Mouse (Mus musculus) neural tube, embryonic 12.5 days (tissue): ENCODE measurements around the gene Sema4d. TPM values are rescaled to one million over a fixed set of nuclear protein-coding genes. Genes with fewer than 3 reads are reported as not detected.
A peak's percentile ranks its signal among the peaks of the same experiment; 100 is the strongest.

ENCODE experiments used
- ATAC-seq: fragments of 200-750 bp; cut with Nextera tagmentation; 2 replicates; pipeline ENCODE4 v1.8.0; 2017; ENCODE audit warnings: low read depth, mild to moderate bottlenecking, moderate TSS enrichment, moderate library complexity; ENCODE audit not compliant: low FRiP score
- H3K27ac ChIP-seq: fragments of 300-500 bp; sonication (generic); 2 replicates; pipeline ENCODE4 v1.5.1; 2016
- H3K27me3 ChIP-seq: fragments of 300-500 bp; sonication (generic); replicated peaks from 2 replicates; pipeline ENCODE4 v1.6.1; 2016; ENCODE audit warnings: mild to moderate bottlenecking
- H3K36me3 ChIP-seq: fragments of 300-500 bp; sonication (generic); 2 replicates; pipeline ENCODE4 v1.6.1; 2016; ENCODE audit warnings: mild to moderate bottlenecking
- H3K4me1 ChIP-seq: fragments of 300-500 bp; sonication (generic); 2 replicates; pipeline ENCODE4 v1.6.1; 2016
- H3K4me2 ChIP-seq: fragments of 300-500 bp; sonication (generic); replicated peaks from 2 replicates; pipeline ENCODE4 v1.6.1; 2016; ENCODE audit warnings: mild to moderate bottlenecking
- H3K4me3 ChIP-seq: fragments of 300-500 bp; sonication (generic); 2 replicates; pipeline ENCODE4 v1.5.1; 2016
- H3K9ac ChIP-seq: fragments of 300-500 bp; sonication (generic); 2 replicates; pipeline ENCODE4 v1.6.1; 2016; ENCODE audit warnings: mild to moderate bottlenecking
- H3K9me3 ChIP-seq: fragments of 300-500 bp; sonication (generic); 2 replicates; pipeline ENCODE4 v1.6.1; 2016; ENCODE audit warnings: mild to moderate bottlenecking
- WGBS: fragments of 180-500 bp; shearing (Covaris S2); methylation state at CpG from one replicate; pipeline ENCODE4 v1.1.7; 2016; 5-methylcytosine and 5-hydroxymethylcytosine counted together
- polyA plus RNA-seq: library from polyadenylated mRNA; unstranded; fragments of >200 nt; fragmentation: Nextera tagmentation; extraction: Ambion mirVana; gene quantifications from 2 replicates; pipeline ENCODE4 v1.2.1, GENCODE M21; 2016

Gene Sema4d
- polyA plus RNA-seq, 1 experiment from 2014 or later: 9.9 TPM

DNA sequence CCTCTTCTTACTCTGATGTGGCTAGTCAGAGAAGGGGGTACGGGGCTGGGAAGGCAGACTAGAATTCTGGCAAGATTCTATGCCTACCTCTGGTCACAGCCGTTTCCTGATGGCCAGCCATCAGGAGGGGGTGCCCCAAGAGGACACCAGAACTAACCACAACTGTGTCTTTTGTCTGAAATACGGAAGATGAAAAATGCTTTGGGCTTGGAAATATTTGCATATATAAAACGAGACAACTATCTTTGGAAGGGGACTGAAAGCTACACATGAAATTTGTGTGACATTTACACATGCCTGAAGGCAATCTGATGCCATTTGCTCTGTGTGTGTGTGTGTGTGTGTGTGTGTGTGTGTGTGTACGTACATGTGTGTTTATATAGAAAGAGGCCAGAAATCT, 89.7 kb downstream of the Sema4d start:
- Histone ChIP-seq H3K4me3 (no peak overlapping the region), H3K9me3 (no peaks in the 10 kb centered on the region), H3K27me3 (no peaks in the 10 kb centered on the region), H3K4me2 (no peak overlapping the region), H3K36me3 (peaks cover 11% of the 10 kb centered on the region; the same call in 1 of the 2 replicates), H3K4me1 (peaks cover 7% of the 10 kb centered on the region), H3K27ac (no peak overlapping the region), H3K9ac (no peak overlapping the region)
- WGBS: 90% methylated on average over 5 of the region's 5 CpGs
- ATAC-seq: no peak

DNA sequence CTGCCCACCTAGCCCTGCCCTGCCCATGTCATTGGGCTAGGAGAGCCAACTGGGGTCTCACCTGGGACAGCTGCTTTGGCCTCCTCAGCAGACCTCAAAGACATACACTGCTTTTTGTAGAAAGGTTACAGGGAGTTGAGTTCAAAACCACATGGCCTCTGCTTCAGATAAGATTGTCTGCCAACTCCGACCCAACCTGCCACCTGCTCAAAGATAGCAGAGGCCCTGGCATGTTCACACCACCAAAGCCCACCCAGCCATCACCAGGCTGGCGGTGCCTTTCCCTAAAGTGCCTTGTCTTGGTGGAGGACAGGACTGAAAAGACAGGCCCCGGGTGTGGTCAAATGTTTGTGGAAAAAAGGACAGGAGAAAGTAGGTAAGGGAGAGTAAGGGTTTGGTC, 95.2 kb downstream of the Sema4d start:
- Histone ChIP-seq H3K27ac (no peak overlapping the region), H3K27me3 (no peaks in the 10 kb centered on the region), H3K36me3 (peaks cover 11% of the 10 kb centered on the region; the same call in 1 of the 2 replicates), H3K9me3 (no peaks in the 10 kb centered on the region), H3K4me1 (no peaks in the 10 kb centered on the region), H3K4me3 (no peak overlapping the region), H3K9ac (no peak overlapping the region), H3K4me2 (no peak overlapping the region)
- no peak for ATAC-seq
- 88% methylated on average over 3 of the region's 3 CpGs for WGBS

DNA sequence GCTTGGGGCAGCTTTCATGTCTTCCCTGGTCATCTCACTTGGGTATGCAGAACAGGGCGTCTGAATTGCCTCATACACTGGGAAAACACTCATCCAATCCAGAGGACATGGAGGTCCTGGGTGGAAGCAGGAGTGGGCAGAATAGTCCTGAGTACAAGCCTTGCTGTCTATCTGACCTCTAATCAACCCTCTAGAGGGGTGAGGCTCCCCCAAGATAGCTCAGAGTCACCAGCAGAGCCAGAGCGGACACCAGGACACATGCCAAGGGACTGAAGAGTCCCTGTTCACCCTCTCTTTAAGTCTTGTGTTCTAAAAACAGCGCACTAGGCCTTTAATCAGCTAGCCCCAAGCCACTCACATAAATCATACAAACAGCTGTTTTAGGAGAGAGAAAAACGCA, 95.7 kb downstream of the Sema4d start:
- Histone ChIP-seq H3K27ac (no peak overlapping the region), H3K4me2 (no peak overlapping the region), H3K4me1 (no peaks in the 10 kb centered on the region), H3K9me3 (no peaks in the 10 kb centered on the region), H3K4me3 (no peak overlapping the region), H3K9ac (0 out of 2 replicates have a peak overlapping the region, but pooled peaks have one; percentile 13), H3K36me3 (peaks cover 11% of the 10 kb centered on the region; the same call in 1 of the 2 replicates), H3K27me3 (no peaks in the 10 kb centered on the region)
- no peak for ATAC-seq
- 66% methylated on average over 4 of the region's 4 CpGs for WGBS

GRCm38 (mm10) chr13:51697455-51697854, 96.1 kb downstream of the Sema4d start:
- Histone ChIP-seq H3K4me2 (no peak overlapping the region), H3K27me3 (no peaks in the 10 kb centered on the region), H3K4me1 (no peaks in the 10 kb centered on the region), H3K9me3 (no peaks in the 10 kb centered on the region), H3K27ac (no peak overlapping the region), H3K36me3 (peaks cover 11% of the 10 kb centered on the region; the same call in 1 of the 2 replicates), H3K4me3 (no peak overlapping the region), H3K9ac (0 out of 2 replicates have a peak overlapping the region, but pooled peaks have one; percentile 13)
- ATAC-seq: no peak
- 85% methylated on average over 6 of the region's 6 CpGs for WGBS

GRCm38 (mm10) chr13:51696481-51696880, 97.1 kb downstream of the Sema4d start:
- H3K9ac ChIP-seq: no peak overlapping the region
- no peaks in the 10 kb centered on the region for H3K4me1 ChIP-seq
- no peaks in the 10 kb centered on the region for H3K9me3 ChIP-seq
- H3K4me2 ChIP-seq: no peak overlapping the region
- no peaks in the 10 kb centered on the region for H3K27me3 ChIP-seq
- ATAC-seq: no peak
- no peak overlapping the region for H3K27ac ChIP-seq
- H3K4me3 ChIP-seq: no peak overlapping the region
- H3K36me3 ChIP-seq: 0 out of 2 replicates have a peak, but pooled peaks cover 10% of the 10 kb centered on the region

GRCm38 (mm10) chr13:51688688-51689087, 104.9 kb downstream of the Sema4d start:
- Histone ChIP-seq H3K4me2 (no peak overlapping the region), H3K9ac (no peak overlapping the region), H3K36me3 (peaks cover 55% of the 10 kb centered on the region), H3K4me1 (no peaks in the 10 kb centered on the region), H3K4me3 (no peak overlapping the region), H3K27ac (no peak overlapping the region), H3K27me3 (no peaks in the 10 kb centered on the region), H3K9me3 (no peaks in the 10 kb centered on the region)
- 60% methylated on average over 3 of the region's 3 CpGs for WGBS
- no peak for ATAC-seq

- H3K4me1 ChIP-seq: no peaks in the 10 kb centered on the region
- H3K27me3 ChIP-seq: no peaks in the 10 kb centered on the region
- H3K9ac ChIP-seq: no peak overlapping the region
- no peak overlapping the region for H3K4me2 ChIP-seq
- ATAC-seq: no peak
- H3K4me3 ChIP-seq: no peak overlapping the region
- H3K9me3 ChIP-seq: no peaks in the 10 kb centered on the region
- WGBS: 95% methylated on average over 5 of the region's 5 CpGs
- H3K27ac ChIP-seq: no peak overlapping the region
- H3K36me3 ChIP-seq: peaks cover 72% of the 10 kb centered on the region
These were observed 106.6 kb downstream of the Sema4d start for GRCm38 (mm10) chr13:51686966-51687365.

DNA sequence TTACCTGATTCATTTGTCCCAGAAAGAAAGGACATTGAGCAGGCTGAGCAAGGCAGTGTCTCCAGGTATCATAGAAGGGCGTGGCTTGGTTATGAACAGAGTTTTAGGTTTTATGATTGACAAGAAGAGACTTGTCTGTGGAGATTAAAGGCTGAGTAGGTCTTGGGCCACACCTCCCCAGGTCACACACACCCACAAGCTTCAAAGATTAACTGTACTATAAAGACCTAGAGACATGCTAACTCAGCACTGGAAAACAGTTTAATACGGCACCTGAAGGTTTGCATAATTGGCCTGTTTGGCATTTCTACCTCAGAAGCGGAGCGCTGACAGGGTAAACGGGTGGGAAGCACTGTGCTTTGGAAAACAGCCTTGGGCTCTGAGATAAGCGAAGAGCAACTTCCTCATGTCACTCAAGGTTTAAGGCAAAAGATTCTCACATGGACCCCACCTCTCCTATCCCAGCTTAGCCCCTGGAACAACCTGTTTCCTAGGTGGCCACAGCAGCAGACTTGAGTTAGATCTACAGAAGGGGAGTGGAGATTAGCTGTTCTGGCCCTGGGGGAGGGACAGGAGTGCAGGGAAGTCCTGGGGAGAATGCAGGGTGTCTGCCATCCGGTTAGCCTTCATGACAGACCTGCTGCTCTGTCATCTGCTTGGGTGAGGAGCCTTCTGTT, 108.1 kb downstream of the Sema4d start:
- Histone ChIP-seq H3K27ac (no peak overlapping the region), H3K4me2 (no peak overlapping the region), H3K9ac (no peak overlapping the region), H3K36me3 (peaks cover 85% of the 10 kb centered on the region), H3K9me3 (no peaks in the 10 kb centered on the region), H3K4me1 (no peaks in the 10 kb centered on the region), H3K27me3 (no peaks in the 10 kb centered on the region), H3K4me3 (no peak overlapping the region)
- WGBS: 94% methylated on average over 7 of the region's 7 CpGs
- ATAC-seq: no peak

GRCm38 (mm10) chr13:51681634-51682033, 111.9 kb downstream of the Sema4d start:
- Histone ChIP-seq H3K27ac (no peak overlapping the region), H3K27me3 (no peaks in the 10 kb centered on the region), H3K4me1 (no peaks in the 10 kb centered on the region), H3K9ac (no peak overlapping the region), H3K36me3 (peaks cover 96% of the 10 kb centered on the region), H3K4me2 (no peak overlapping the region), H3K4me3 (no peak overlapping the region), H3K9me3 (no peaks in the 10 kb centered on the region)
- 88% methylated on average over 8 of the region's 8 CpGs for WGBS
- ATAC-seq: no peak

DNA sequence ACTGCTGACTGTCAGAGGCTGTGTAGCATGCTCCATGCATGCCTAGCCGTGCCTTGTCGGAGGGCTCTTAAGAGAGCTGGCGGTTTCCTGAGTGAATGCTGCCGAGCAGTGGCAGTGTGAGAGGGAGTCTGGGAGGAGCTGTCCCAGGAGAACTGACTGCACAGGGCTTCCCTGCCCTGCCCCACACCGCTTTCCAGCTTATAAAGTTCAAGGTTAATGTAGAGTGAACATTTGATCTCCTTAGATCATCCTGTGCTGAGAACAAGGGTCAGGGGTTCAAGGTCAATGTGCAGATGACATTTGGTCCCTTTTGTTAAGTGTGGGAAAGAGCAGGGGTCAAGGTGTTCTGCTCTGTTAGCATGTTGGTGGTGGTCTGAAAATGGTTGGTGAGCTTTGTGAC, 112.5 kb downstream of the Sema4d start:
- H3K4me3 ChIP-seq: no peak overlapping the region
- H3K27me3 ChIP-seq: no peaks in the 10 kb centered on the region
- no peaks in the 10 kb centered on the region for H3K4me1 ChIP-seq
- 92% methylated on average over 5 of the region's 5 CpGs for WGBS
- ATAC-seq: no peak
- H3K4me2 ChIP-seq: no peak overlapping the region
- peaks cover 97% of the 10 kb centered on the region for H3K36me3 ChIP-seq
- no peak overlapping the region for H3K27ac ChIP-seq
- no peak overlapping the region for H3K9ac ChIP-seq
- H3K9me3 ChIP-seq: no peaks in the 10 kb centered on the region

DNA sequence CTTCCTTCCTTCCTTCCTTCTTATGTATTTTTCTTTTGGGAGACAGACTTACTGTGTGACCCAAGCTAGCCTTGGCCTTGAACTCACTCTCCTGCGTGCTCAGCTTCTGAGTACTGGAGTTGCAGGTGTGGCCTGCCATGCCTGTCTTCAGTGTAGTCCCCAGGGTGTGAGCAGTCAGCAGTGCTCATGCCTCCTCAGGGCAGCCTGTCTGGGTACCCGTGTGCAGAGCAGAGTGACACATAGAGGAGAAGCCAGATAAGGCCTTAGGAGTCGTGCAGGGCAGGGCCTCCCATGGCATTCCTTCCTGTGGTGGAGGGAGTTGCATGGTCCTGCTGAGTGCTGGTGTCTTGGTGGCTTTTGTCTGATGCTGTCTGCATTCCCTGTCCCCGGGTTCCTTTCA, 114.2 kb downstream of the Sema4d start:
- no peak overlapping the region for H3K27ac ChIP-seq
- H3K9ac ChIP-seq: no peak overlapping the region
- H3K4me1 ChIP-seq: no peaks in the 10 kb centered on the region
- no peak overlapping the region for H3K4me2 ChIP-seq
- no peaks in the 10 kb centered on the region for H3K27me3 ChIP-seq
- H3K9me3 ChIP-seq: no peaks in the 10 kb centered on the region
- 90% methylated on average over 4 of the region's 4 CpGs for WGBS
- no peak for ATAC-seq
- no peak overlapping the region for H3K4me3 ChIP-seq
- H3K36me3 ChIP-seq: peaks cover 97% of the 10 kb centered on the region

GRCm38 (mm10) chr13:51678687-51679086, 114.9 kb downstream of the Sema4d start:
- peaks cover 98% of the 10 kb centered on the region for H3K36me3 ChIP-seq
- 92% methylated on average over 6 of the region's 6 CpGs for WGBS
- ATAC-seq: no peak

GRCm38 (mm10) chr13:51677630-51678185, 115.8 kb downstream of the Sema4d start:
- no peak for ATAC-seq
- WGBS: 87% methylated on average over 7 of the region's 7 CpGs
- Histone ChIP-seq H3K9ac (no peak overlapping the region), H3K36me3 (peaks cover 97% of the 10 kb centered on the region), H3K9me3 (no peaks in the 10 kb centered on the region), H3K4me1 (no peaks in the 10 kb centered on the region), H3K27ac (no peak overlapping the region), H3K4me2 (no peak overlapping the region), H3K27me3 (no peaks in the 10 kb centered on the region), H3K4me3 (no peak overlapping the region)

More at GRCm38 (mm10) chr13:51678687-51679086, 114.9 kb downstream of the Sema4d start:
- Histone ChIP-seq H3K9me3 (no peaks in the 10 kb centered on the region), H3K4me2 (no peak overlapping the region), H3K4me1 (no peaks in the 10 kb centered on the region), H3K4me3 (no peak overlapping the region), H3K9ac (no peak overlapping the region), H3K27me3 (no peaks in the 10 kb centered on the region), H3K27ac (no peak overlapping the region)
